Comparison of ENCODE assay signal across 24 mouse cellular contexts in the genomic region with DNA sequence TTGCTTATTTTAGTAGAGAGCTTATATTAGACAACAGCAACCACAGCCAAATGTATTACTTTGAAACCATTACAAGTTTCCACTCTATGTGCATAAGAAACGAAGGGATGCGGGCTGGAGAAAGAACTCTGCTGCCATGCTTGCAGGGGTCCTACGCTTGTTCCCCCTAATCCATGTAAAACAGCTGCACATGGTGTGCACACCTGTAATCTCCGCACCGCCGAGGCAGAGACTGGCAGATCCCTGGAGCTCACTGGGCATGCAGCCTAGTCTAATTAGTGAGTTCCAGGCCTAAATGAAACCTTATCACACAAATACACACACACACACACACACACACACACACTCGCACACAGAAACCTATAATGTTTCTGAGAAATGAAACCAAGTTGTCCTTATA.
"Had no signal": no experiment of that assay in that cellular context is flagged by ENCODE, and none has a peak within 500 bp of the region (broad histone marks: within the 10 kb centered on the region; RNA-seq: fewer than 3 reads in every experiment).

No protein-coding gene starts in this region.

- H3K4me1 ChIP-seq: limb, embryonic 12.5 days; limb, embryonic 15.5 days; liver, embryonic 12.5 days; liver, embryonic 15.5 days; lung, embryonic 15.5 days; megakaryocyte, embryonic 14.5 days; midbrain, embryonic 10.5 days; midbrain, embryonic 13.5 days had no signal

- H3K9me3 ChIP-seq: limb, embryonic 12.5 days; limb, embryonic 15.5 days; liver, embryonic 12.5 days; liver, embryonic 15.5 days; lung, embryonic 15.5 days; megakaryocyte, embryonic 14.5 days; midbrain, embryonic 10.5 days; midbrain, embryonic 13.5 days; neural tube, embryonic 13.5 days had no signal

- H3K27me3 ChIP-seq: limb, embryonic 12.5 days; limb, embryonic 15.5 days; liver, embryonic 12.5 days; liver, embryonic 15.5 days; lung, embryonic 15.5 days; megakaryocyte, embryonic 14.5 days; midbrain, embryonic 13.5 days; neural tube, embryonic 13.5 days had no signal

- ATAC-seq: liver, embryonic 12.5 days; midbrain, embryonic 13.5 days had no signal

- H3K27ac ChIP-seq: layer of hippocampus, adult 2 months; limb, embryonic 12.5 days; limb, embryonic 15.5 days; liver, embryonic 12.5 days; liver, embryonic 15.5 days; lung, embryonic 15.5 days; midbrain, embryonic 10.5 days; midbrain, embryonic 13.5 days; neural tube, embryonic 13.5 days; stomach, postnatal 0 days had no signal

- H3K9ac ChIP-seq: limb, embryonic 12.5 days; limb, embryonic 15.5 days; liver, embryonic 12.5 days; liver, embryonic 15.5 days; lung, embryonic 15.5 days; midbrain, embryonic 13.5 days; neural tube, embryonic 13.5 days had no signal

- H3K36me3 ChIP-seq: limb, embryonic 12.5 days; limb, embryonic 15.5 days; liver, embryonic 12.5 days; liver, embryonic 15.5 days; lung, embryonic 15.5 days; midbrain, embryonic 10.5 days; midbrain, embryonic 13.5 days; neural tube, embryonic 13.5 days had no signal

- DNase-seq: kidney, adult 18-20 months; kidney, adult 9 months; kidney, postnatal 25 days; layer of hippocampus, adult 9-11 months; lung, adult 18-20 months; lung, postnatal 10 days; lung, postnatal 36 days; right cerebral cortex, adult 18-20 months; right cerebral cortex, postnatal 14 days; right cerebral cortex, postnatal 4 days; thymus, adult 2 months; thymus, postnatal 14 days; thymus, postnatal 4 days had no signal

- H3K4me3 ChIP-seq: layer of hippocampus, adult 2 months; limb, embryonic 12.5 days; limb, embryonic 15.5 days; liver, embryonic 12.5 days; liver, embryonic 15.5 days; lung, embryonic 15.5 days; megakaryocyte, embryonic 14.5 days; midbrain, embryonic 10.5 days; midbrain, embryonic 13.5 days; neural tube, embryonic 13.5 days had no signal

- H3K4me2 ChIP-seq: limb, embryonic 12.5 days; limb, embryonic 15.5 days; liver, embryonic 12.5 days; liver, embryonic 15.5 days; lung, embryonic 15.5 days; midbrain, embryonic 13.5 days; neural tube, embryonic 13.5 days had no signal
